Mouse (Mus musculus): ENCODE results near the gene Hjurp. TPM values are rescaled to one million over a fixed set of nuclear protein-coding genes. Genes with fewer than 3 reads are reported as not detected.

The Hjurp gene
- polyA plus RNA-seq, 1 experiment, result 34.3 TPM

DNA sequence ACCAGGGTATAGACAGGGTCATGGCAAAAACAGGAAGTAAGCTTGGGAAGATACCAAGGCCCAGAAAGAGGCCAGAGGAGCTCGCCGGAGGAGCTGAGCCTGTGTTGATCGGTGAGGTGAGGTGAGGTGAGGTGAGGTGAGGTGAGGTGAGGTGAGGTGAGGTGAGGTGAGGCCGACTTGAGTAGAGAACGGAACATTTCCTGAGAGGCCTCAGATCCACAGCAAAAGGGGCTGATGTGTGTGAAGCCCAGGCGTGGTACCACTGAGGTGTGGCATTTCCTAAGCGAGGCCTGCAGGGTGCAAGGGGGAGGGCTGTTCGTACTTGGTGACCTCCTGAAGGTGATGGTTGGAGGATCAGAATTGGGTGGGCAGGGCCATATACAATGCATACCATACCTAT, 24.3 kb downstream of the Hjurp start:
- TF ChIP-seq CTCF (IDR thresholded peaks at IDR 0.05; ENCODE audit: control insufficient read depth, insufficient read depth, insufficient replicate concordance, low read depth, low read length) (no peak), POLR2A (IDR thresholded peaks at IDR 0.05; ENCODE audit: control insufficient read depth, low read depth, low read length) (no peak)
- H3K27me3 ChIP-seq (ENCODE audit: control insufficient read depth, insufficient read depth, low read length), result no peaks in the 10 kb centered on the region
- H3K27ac ChIP-seq (ENCODE audit: control insufficient read depth, insufficient read depth, low read depth, low read length), result no peak overlapping the region
- no peaks in the 10 kb centered on the region for H3K4me1 ChIP-seq (ENCODE audit: control insufficient read depth, insufficient read depth, low read length)
- H3K4me3 ChIP-seq (ENCODE audit: control insufficient read depth, low read depth, low read length), result no peak overlapping the region
- H3K36me3 ChIP-seq (ENCODE audit: control insufficient read depth, insufficient read depth, low read length), result no peaks in the 10 kb centered on the region

DNA sequence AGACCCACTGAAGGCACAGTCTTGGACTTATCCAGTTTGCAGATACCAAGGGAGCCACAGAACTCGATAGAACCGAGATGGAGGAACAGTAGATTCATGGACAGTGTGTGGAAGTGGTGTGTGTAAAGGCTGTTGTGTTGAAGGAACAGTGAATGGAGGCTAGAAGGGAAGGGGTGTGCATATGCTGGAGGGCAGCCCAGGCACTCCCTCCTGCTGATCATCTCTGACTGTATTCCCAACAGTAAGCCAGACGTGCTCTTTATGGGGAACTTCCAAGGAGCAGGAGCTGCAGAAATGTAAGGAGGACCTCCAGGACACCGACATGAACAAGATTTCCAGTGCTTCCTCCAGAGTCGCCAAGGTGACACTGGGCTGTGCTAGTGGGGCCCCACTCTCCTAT, 27.4 kb downstream of the Hjurp start:
- Histone ChIP-seq H3K27ac (ENCODE audit: control insufficient read depth, insufficient read depth, low read depth, low read length) (no peak overlapping the region), H3K36me3 (ENCODE audit: control insufficient read depth, insufficient read depth, low read length) (no peaks in the 10 kb centered on the region), H3K4me1 (ENCODE audit: control insufficient read depth, insufficient read depth, low read length) (no peaks in the 10 kb centered on the region), H3K27me3 (ENCODE audit: control insufficient read depth, insufficient read depth, low read length) (no peaks in the 10 kb centered on the region), H3K4me3 (ENCODE audit: control insufficient read depth, low read depth, low read length) (no peak overlapping the region)
- TF ChIP-seq CTCF (IDR thresholded peaks at IDR 0.05; ENCODE audit: control insufficient read depth, insufficient read depth, insufficient replicate concordance, low read depth, low read length) (no peak), POLR2A (IDR thresholded peaks at IDR 0.05; ENCODE audit: control insufficient read depth, low read depth, low read length) (no peak)

- Histone ChIP-seq H3K4me1 (ENCODE audit: control insufficient read depth, insufficient read depth, low read length) (no peaks in the 10 kb centered on the region), H3K36me3 (ENCODE audit: control insufficient read depth, insufficient read depth, low read length) (no peaks in the 10 kb centered on the region), H3K27me3 (ENCODE audit: control insufficient read depth, insufficient read depth, low read length) (no peaks in the 10 kb centered on the region), H3K4me3 (ENCODE audit: control insufficient read depth, low read depth, low read length) (no peak overlapping the region), H3K27ac (ENCODE audit: control insufficient read depth, insufficient read depth, low read depth, low read length) (no peak overlapping the region)
- TF ChIP-seq POLR2A (IDR thresholded peaks at IDR 0.05; ENCODE audit: control insufficient read depth, low read depth, low read length) (no peak), CTCF (IDR thresholded peaks at IDR 0.05; ENCODE audit: control insufficient read depth, insufficient read depth, insufficient replicate concordance, low read depth, low read length) (no peak)
Observed at GRCm38 (mm10) chr1:88249596-88249995, 27.8 kb downstream of the Hjurp start.

DNA sequence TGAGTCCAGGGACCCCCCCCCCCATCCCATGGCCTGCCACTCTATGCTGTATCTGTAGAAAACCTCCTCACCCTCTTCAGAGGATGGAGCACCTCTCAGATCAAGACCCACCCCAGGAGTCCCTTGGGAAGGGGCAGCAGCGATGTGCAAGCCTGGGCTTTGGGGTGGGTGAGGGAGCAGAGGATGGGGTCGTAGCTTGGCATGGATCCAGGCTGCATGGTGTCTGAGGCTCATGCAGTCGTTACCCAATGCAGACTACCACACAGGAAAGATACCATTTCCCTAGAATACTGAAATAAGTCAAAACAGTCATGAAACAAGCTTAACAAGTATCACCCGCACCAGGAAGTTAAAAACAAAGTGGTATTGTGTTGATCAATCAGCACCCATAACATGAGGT, 28.8 kb downstream of the Hjurp start:
- H3K27ac ChIP-seq (ENCODE audit: control insufficient read depth, insufficient read depth, low read depth, low read length), result no peak overlapping the region
- no peaks in the 10 kb centered on the region for H3K36me3 ChIP-seq (ENCODE audit: control insufficient read depth, insufficient read depth, low read length)
- H3K27me3 ChIP-seq (ENCODE audit: control insufficient read depth, insufficient read depth, low read length), result no peaks in the 10 kb centered on the region
- no peaks in the 10 kb centered on the region for H3K4me1 ChIP-seq (ENCODE audit: control insufficient read depth, insufficient read depth, low read length)
- TF ChIP-seq POLR2A (IDR thresholded peaks at IDR 0.05; ENCODE audit: control insufficient read depth, low read depth, low read length), result no peak
- no peak for TF ChIP-seq CTCF (IDR thresholded peaks at IDR 0.05; ENCODE audit: control insufficient read depth, insufficient read depth, insufficient replicate concordance, low read depth, low read length)
- no peak overlapping the region for H3K4me3 ChIP-seq (ENCODE audit: control insufficient read depth, low read depth, low read length)

DNA sequence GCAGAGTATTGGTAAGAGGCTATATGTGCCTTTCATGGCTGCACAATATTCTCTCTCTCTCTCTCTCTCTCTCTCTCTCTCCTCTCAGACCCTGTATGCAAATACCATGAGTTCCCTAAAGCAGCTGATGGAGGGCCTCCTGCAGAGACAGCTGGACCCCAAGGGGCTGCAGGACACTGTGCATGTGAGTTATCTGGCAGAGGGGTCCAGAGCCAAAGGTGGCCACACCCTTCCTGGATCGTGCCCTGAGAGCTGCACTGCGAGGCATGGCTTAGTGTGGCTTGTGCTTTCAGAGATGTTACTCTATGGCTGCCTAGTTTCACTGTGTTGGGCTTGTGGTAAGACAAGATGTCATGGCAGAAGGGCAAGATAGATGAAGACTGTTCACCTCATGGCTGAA, 29.8 kb downstream of the Hjurp start:
- H3K27ac ChIP-seq (ENCODE audit: control insufficient read depth, insufficient read depth, low read depth, low read length), result no peak overlapping the region
- no peak overlapping the region for H3K4me3 ChIP-seq (ENCODE audit: control insufficient read depth, low read depth, low read length)
- no peaks in the 10 kb centered on the region for H3K4me1 ChIP-seq (ENCODE audit: control insufficient read depth, insufficient read depth, low read length)
- H3K27me3 ChIP-seq (ENCODE audit: control insufficient read depth, insufficient read depth, low read length), result no peaks in the 10 kb centered on the region
- no peaks in the 10 kb centered on the region for H3K36me3 ChIP-seq (ENCODE audit: control insufficient read depth, insufficient read depth, low read length)
- no peak for TF ChIP-seq POLR2A (IDR thresholded peaks at IDR 0.05; ENCODE audit: control insufficient read depth, low read depth, low read length)

DNA sequence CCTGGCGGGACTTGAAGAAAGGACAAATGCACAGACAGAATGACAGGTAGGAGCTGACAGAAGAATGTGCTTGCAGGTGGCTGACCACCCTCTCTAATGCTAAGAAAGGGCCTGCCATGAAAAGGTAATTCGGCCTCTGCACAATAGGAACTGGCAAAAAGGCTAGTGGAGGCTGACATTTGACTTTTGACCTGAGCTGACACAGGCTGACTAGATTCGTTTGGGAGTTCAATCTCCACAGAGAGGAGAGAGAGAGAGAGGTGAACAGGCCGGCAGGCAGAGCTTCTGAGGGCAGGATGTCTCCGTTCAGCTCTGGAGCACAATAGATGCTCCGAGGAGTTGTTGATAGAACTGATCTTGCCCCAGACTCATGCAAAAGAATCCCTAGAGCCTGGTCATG, 31.0 kb downstream of the Hjurp start:
- Histone ChIP-seq H3K27me3 (ENCODE audit: control insufficient read depth, insufficient read depth, low read length) (no peaks in the 10 kb centered on the region), H3K36me3 (ENCODE audit: control insufficient read depth, insufficient read depth, low read length) (no peaks in the 10 kb centered on the region), H3K4me3 (ENCODE audit: control insufficient read depth, low read depth, low read length) (no peak overlapping the region), H3K27ac (ENCODE audit: control insufficient read depth, insufficient read depth, low read depth, low read length) (no peak overlapping the region), H3K4me1 (ENCODE audit: control insufficient read depth, insufficient read depth, low read length) (no peaks in the 10 kb centered on the region)
- TF ChIP-seq POLR2A (IDR thresholded peaks at IDR 0.05; ENCODE audit: control insufficient read depth, low read depth, low read length) (no peak), CTCF (IDR thresholded peaks at IDR 0.05; ENCODE audit: control insufficient read depth, insufficient read depth, insufficient replicate concordance, low read depth, low read length) (no peak)

GRCm38 (mm10) chr1:88245881-88246280, 31.6 kb downstream of the Hjurp start:
- no peak for TF ChIP-seq POLR2A (IDR thresholded peaks at IDR 0.05; ENCODE audit: control insufficient read depth, low read depth, low read length)
- H3K4me1 ChIP-seq (ENCODE audit: control insufficient read depth, insufficient read depth, low read length), result no peaks in the 10 kb centered on the region
- H3K27ac ChIP-seq (ENCODE audit: control insufficient read depth, insufficient read depth, low read depth, low read length), result no peak overlapping the region
- H3K4me3 ChIP-seq (ENCODE audit: control insufficient read depth, low read depth, low read length), result no peak overlapping the region
- no peaks in the 10 kb centered on the region for H3K27me3 ChIP-seq (ENCODE audit: control insufficient read depth, insufficient read depth, low read length)
- H3K36me3 ChIP-seq (ENCODE audit: control insufficient read depth, insufficient read depth, low read length), result no peaks in the 10 kb centered on the region

GRCm38 (mm10) chr1:88243861-88244260, 33.6 kb downstream of the Hjurp start:
- Histone ChIP-seq H3K27me3 (ENCODE audit: control insufficient read depth, insufficient read depth, low read length) (no peaks in the 10 kb centered on the region), H3K4me1 (ENCODE audit: control insufficient read depth, insufficient read depth, low read length) (no peaks in the 10 kb centered on the region), H3K4me3 (ENCODE audit: control insufficient read depth, low read depth, low read length) (no peak overlapping the region), H3K36me3 (ENCODE audit: control insufficient read depth, insufficient read depth, low read length) (no peaks in the 10 kb centered on the region), H3K27ac (ENCODE audit: control insufficient read depth, insufficient read depth, low read depth, low read length) (no peak overlapping the region)
- TF ChIP-seq CTCF (IDR thresholded peaks at IDR 0.05; ENCODE audit: control insufficient read depth, insufficient read depth, insufficient replicate concordance, low read depth, low read length), result no peak
- no peak for TF ChIP-seq POLR2A (IDR thresholded peaks at IDR 0.05; ENCODE audit: control insufficient read depth, low read depth, low read length)
